Mouse (Mus musculus): Measurements from ENCODE around the gene Pdzd3. TPM values are rescaled to one million over a fixed set of nuclear protein-coding genes. Genes with fewer than 3 reads are reported as not detected.

The Pdzd3 gene
- polyA plus RNA-seq, 1 experiment, result not detected

- Histone ChIP-seq H3K27ac (ENCODE audit: insufficient read depth, low read length) (no peak overlapping the region), H3K9ac (ENCODE audit: low read depth, poor library complexity, severe bottlenecking) (no peak overlapping the region), H3K9me3 (replicated peaks; ENCODE audit: control insufficient read depth, insufficient read depth, low read length, poor library complexity, severe bottlenecking) (no peaks in the 10 kb centered on the region), H3K4me1 (ENCODE audit: control insufficient read depth, insufficient read depth, low read length) (no peaks in the 10 kb centered on the region), H3K36me3 (ENCODE audit: control insufficient read depth, insufficient read depth, low read length, poor library complexity, severe bottlenecking) (no peaks in the 10 kb centered on the region), H3K27me3 (ENCODE audit: control insufficient read depth, insufficient read depth, low read length, poor library complexity, severe bottlenecking) (no peaks in the 10 kb centered on the region), H3K4me3 (ENCODE audit: low read depth, low read length) (no peak overlapping the region)
- TF ChIP-seq POLR2A (IDR thresholded peaks at IDR 0.05; ENCODE audit: insufficient read depth, low read length) (no peak), CTCF (IDR thresholded peaks at IDR 0.05; ENCODE audit: low read depth, low read length) (no peak), EP300 (IDR thresholded peaks at IDR 0.05; ENCODE audit: insufficient read depth, low read depth, low read length) (no peak)
These were observed 7.7 kb downstream of the Pdzd3 start for GRCm38 (mm10) chr9:44243621-44244020.

- no peaks in the 10 kb centered on the region for H3K36me3 ChIP-seq (ENCODE audit: control insufficient read depth, insufficient read depth, low read length, poor library complexity, severe bottlenecking)
- H3K27me3 ChIP-seq (ENCODE audit: control insufficient read depth, insufficient read depth, low read length, poor library complexity, severe bottlenecking), result no peaks in the 10 kb centered on the region
- no peak overlapping the region for H3K9ac ChIP-seq (ENCODE audit: low read depth, poor library complexity, severe bottlenecking)
- no peak overlapping the region for H3K4me3 ChIP-seq (ENCODE audit: low read depth, low read length)
- TF ChIP-seq EP300 (IDR thresholded peaks at IDR 0.05; ENCODE audit: insufficient read depth, low read depth, low read length), result no peak
- no peak for TF ChIP-seq CTCF (IDR thresholded peaks at IDR 0.05; ENCODE audit: low read depth, low read length)
- TF ChIP-seq POLR2A (IDR thresholded peaks at IDR 0.05; ENCODE audit: insufficient read depth, low read length), result no peak
- H3K4me1 ChIP-seq (ENCODE audit: control insufficient read depth, insufficient read depth, low read length), result no peaks in the 10 kb centered on the region
- H3K27ac ChIP-seq (ENCODE audit: insufficient read depth, low read length), result no peak overlapping the region
- no peaks in the 10 kb centered on the region for H3K9me3 ChIP-seq (replicated peaks; ENCODE audit: control insufficient read depth, insufficient read depth, low read length, poor library complexity, severe bottlenecking)
These were observed 9.9 kb downstream of the Pdzd3 start for GRCm38 (mm10) chr9:44241418-44241817.

GRCm38 (mm10) chr9:44240911-44241310, 10.4 kb downstream of the Pdzd3 start:
- Histone ChIP-seq H3K9ac (ENCODE audit: low read depth, poor library complexity, severe bottlenecking) (no peak overlapping the region), H3K4me1 (ENCODE audit: control insufficient read depth, insufficient read depth, low read length) (no peaks in the 10 kb centered on the region), H3K9me3 (replicated peaks; ENCODE audit: control insufficient read depth, insufficient read depth, low read length, poor library complexity, severe bottlenecking) (no peaks in the 10 kb centered on the region), H3K4me3 (ENCODE audit: low read depth, low read length) (no peak overlapping the region), H3K36me3 (ENCODE audit: control insufficient read depth, insufficient read depth, low read length, poor library complexity, severe bottlenecking) (no peaks in the 10 kb centered on the region), H3K27me3 (ENCODE audit: control insufficient read depth, insufficient read depth, low read length, poor library complexity, severe bottlenecking) (no peaks in the 10 kb centered on the region), H3K27ac (ENCODE audit: insufficient read depth, low read length) (no peak overlapping the region)
- no peak for TF ChIP-seq CTCF (IDR thresholded peaks at IDR 0.05; ENCODE audit: low read depth, low read length)
- no peak for TF ChIP-seq POLR2A (IDR thresholded peaks at IDR 0.05; ENCODE audit: insufficient read depth, low read length)
- no peak for TF ChIP-seq EP300 (IDR thresholded peaks at IDR 0.05; ENCODE audit: insufficient read depth, low read depth, low read length)

DNA sequence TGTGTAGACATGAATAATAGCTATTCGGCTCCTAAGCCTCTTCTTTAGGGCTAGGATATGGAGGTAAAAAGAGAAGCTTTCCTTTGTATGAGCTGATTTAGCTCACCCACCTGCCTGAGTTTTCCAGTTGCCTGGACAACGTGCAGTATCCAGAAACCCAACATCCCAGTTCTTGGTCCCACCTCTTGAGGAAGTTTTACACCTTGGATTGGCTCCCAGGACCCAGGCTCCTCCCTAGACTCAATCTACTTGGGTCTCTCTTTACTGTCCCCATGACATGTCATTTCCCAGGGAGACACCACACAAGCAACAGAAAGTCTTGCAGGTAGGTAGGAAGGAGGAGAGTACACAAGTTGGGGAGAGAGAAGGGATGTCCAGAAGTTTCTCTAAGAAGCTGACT, 10.9 kb downstream of the Pdzd3 start, which contains the start of gene Ccdc153:
Gene Ccdc153, plus strand, starts transcription at position 278 of the 400 bp plus-strand sequence.
- H3K36me3 ChIP-seq (ENCODE audit: control insufficient read depth, insufficient read depth, low read length, poor library complexity, severe bottlenecking), result no peaks in the 10 kb centered on the region
- H3K4me3 ChIP-seq (ENCODE audit: low read depth, low read length), result no peak within 1 kb of the TSS
- TF ChIP-seq CTCF (IDR thresholded peaks at IDR 0.05; ENCODE audit: low read depth, low read length), result no peak
- TF ChIP-seq POLR2A (IDR thresholded peaks at IDR 0.05; ENCODE audit: insufficient read depth, low read length), result no peak
- no peak for TF ChIP-seq EP300 (IDR thresholded peaks at IDR 0.05; ENCODE audit: insufficient read depth, low read depth, low read length)
- no peak within 1 kb of the TSS for H3K27ac ChIP-seq (ENCODE audit: insufficient read depth, low read length)
- H3K9me3 ChIP-seq (replicated peaks; ENCODE audit: control insufficient read depth, insufficient read depth, low read length, poor library complexity, severe bottlenecking), result no peaks in the 10 kb centered on the region
- H3K9ac ChIP-seq (ENCODE audit: low read depth, poor library complexity, severe bottlenecking), result no peak within 1 kb of the TSS
- no peaks in the 10 kb centered on the region for H3K27me3 ChIP-seq (ENCODE audit: control insufficient read depth, insufficient read depth, low read length, poor library complexity, severe bottlenecking)
- H3K4me1 ChIP-seq (ENCODE audit: control insufficient read depth, insufficient read depth, low read length), result no peaks in the 10 kb centered on the region

GRCm38 (mm10) chr9:44239447-44239846, 11.8 kb downstream of the Pdzd3 start:
- H3K27ac ChIP-seq (ENCODE audit: insufficient read depth, low read length), result no peak overlapping the region
- no peak overlapping the region for H3K9ac ChIP-seq (ENCODE audit: low read depth, poor library complexity, severe bottlenecking)
- no peaks in the 10 kb centered on the region for H3K4me1 ChIP-seq (ENCODE audit: control insufficient read depth, insufficient read depth, low read length)
- TF ChIP-seq EP300 (IDR thresholded peaks at IDR 0.05; ENCODE audit: insufficient read depth, low read depth, low read length) (no peak), CTCF (IDR thresholded peaks at IDR 0.05; ENCODE audit: low read depth, low read length) (peak; percentile 77), POLR2A (IDR thresholded peaks at IDR 0.05; ENCODE audit: insufficient read depth, low read length) (no peak)
- no peaks in the 10 kb centered on the region for H3K27me3 ChIP-seq (ENCODE audit: control insufficient read depth, insufficient read depth, low read length, poor library complexity, severe bottlenecking)
- no peaks in the 10 kb centered on the region for H3K9me3 ChIP-seq (replicated peaks; ENCODE audit: control insufficient read depth, insufficient read depth, low read length, poor library complexity, severe bottlenecking)
- no peak overlapping the region for H3K4me3 ChIP-seq (ENCODE audit: low read depth, low read length)
- H3K36me3 ChIP-seq (ENCODE audit: control insufficient read depth, insufficient read depth, low read length, poor library complexity, severe bottlenecking), result no peaks in the 10 kb centered on the region

DNA sequence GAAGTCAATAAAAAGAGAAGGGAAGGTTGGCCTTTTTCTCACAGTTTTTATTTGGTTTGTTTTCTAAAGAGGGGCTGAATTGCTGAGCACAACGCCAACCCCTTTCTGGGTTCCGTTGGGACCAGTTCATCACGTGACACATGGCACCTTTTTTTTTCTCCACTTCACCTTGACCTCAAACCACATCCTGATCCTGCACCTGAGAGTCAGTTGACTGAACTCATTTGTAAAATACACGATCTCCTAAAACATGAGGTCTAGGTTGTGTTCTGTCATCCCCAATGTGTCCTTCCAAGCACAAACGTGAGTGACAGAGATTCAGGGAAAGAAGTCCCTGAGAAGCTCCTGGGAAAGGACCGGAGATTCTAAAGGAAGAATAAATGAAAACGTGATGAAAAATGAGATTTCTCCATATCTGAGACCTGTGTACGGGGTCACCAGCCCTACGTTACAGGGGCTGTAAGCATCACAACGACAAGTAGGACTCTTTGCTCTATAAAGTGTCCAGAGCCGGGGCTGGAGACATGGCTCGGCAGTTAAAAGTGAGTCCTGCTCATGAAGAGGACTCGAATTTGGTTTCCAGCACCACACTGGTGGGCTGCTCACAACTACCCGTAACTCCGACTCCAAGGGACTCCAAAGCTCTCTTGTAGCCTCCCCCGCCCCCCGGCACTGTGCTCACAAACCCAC, 12.6 kb downstream of the Pdzd3 start:
- Histone ChIP-seq H3K4me1 (ENCODE audit: control insufficient read depth, insufficient read depth, low read length) (no peaks in the 10 kb centered on the region), H3K27me3 (ENCODE audit: control insufficient read depth, insufficient read depth, low read length, poor library complexity, severe bottlenecking) (no peaks in the 10 kb centered on the region), H3K9ac (ENCODE audit: low read depth, poor library complexity, severe bottlenecking) (no peak overlapping the region), H3K9me3 (replicated peaks; ENCODE audit: control insufficient read depth, insufficient read depth, low read length, poor library complexity, severe bottlenecking) (no peaks in the 10 kb centered on the region), H3K36me3 (ENCODE audit: control insufficient read depth, insufficient read depth, low read length, poor library complexity, severe bottlenecking) (no peaks in the 10 kb centered on the region), H3K27ac (ENCODE audit: insufficient read depth, low read length) (no peak overlapping the region), H3K4me3 (ENCODE audit: low read depth, low read length) (no peak overlapping the region)
- TF ChIP-seq EP300 (IDR thresholded peaks at IDR 0.05; ENCODE audit: insufficient read depth, low read depth, low read length), result no peak
- no peak for TF ChIP-seq CTCF (IDR thresholded peaks at IDR 0.05; ENCODE audit: low read depth, low read length)
- no peak for TF ChIP-seq POLR2A (IDR thresholded peaks at IDR 0.05; ENCODE audit: insufficient read depth, low read length)

Measured in ES-Bruce4 (cell line).